ENCODE assay signal across 11 mouse cellular contexts in the genomic region with DNA sequence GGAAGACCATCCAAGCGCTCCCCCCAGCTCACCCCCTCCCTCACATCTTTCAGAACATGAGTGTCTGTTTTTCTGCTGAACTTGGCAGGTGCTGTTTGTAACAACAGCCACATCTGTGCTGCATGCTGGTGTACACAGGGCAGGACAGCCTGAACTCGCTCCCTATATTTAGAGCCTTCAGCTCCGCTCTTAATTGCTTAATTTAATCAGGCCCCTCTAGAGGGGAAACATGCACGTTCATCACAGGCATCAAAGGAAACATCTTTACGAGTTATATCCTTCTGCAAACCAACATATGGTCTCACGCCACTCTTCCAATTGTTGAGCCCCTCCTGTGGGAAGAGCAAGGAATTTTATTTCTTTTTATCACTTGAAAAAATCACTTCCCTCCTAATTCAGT. TPM values are rescaled to one million over a fixed set of nuclear protein-coding genes. Genes with fewer than 3 reads are reported as not detected.
DNase-seq lines count a peak whose midpoint lies in the region; ATAC-seq and TF ChIP-seq lines count a peak whose summit lies in the region.
"Had no signal": no experiment of that assay in that cellular context is flagged by ENCODE, and none has a peak within 500 bp of the region (broad histone marks: within the 10 kb centered on the region; RNA-seq: fewer than 3 reads in every experiment).

No protein-coding gene starts in this region.

- no peak overlapping the region for H3K4me3 ChIP-seq in heart, embryonic 14.5 days (ENCODE audit: control insufficient read depth in 1 of 2, insufficient read depth in 1 of 2, low read depth in 1 of 2, low read length in 2 of 2)
- H3K4me3 ChIP-seq in heart, embryonic 12.5 days = no peak overlapping the region
- no peak overlapping the region for H3K4me3 ChIP-seq in lung, postnatal 0 days (ENCODE audit: low read depth, low read length)
- no peak overlapping the region for H3K4me3 ChIP-seq in forebrain, embryonic 14.5 days (ENCODE audit: low read depth, low read length)
- no peak overlapping the region for H3K4me3 ChIP-seq in limb, embryonic 13.5 days
- H3K4me3 ChIP-seq: erythroblast, embryonic 14.5 days had no signal

- no peaks in the 10 kb centered on the region for H3K9me3 ChIP-seq in heart, embryonic 14.5 days (ENCODE audit: control insufficient read depth, low read length)
- H3K9me3 ChIP-seq in heart, embryonic 12.5 days (replicated peaks) = 0 out of 2 replicates have a peak, but pooled peaks cover 5% of the 10 kb centered on the region
- no peaks in the 10 kb centered on the region for H3K9me3 ChIP-seq in lung, postnatal 0 days (ENCODE audit: low read length)
- no peaks in the 10 kb centered on the region for H3K9me3 ChIP-seq in forebrain, embryonic 14.5 days (replicated peaks; ENCODE audit: control insufficient read depth, low read length)
- no peaks in the 10 kb centered on the region for H3K9me3 ChIP-seq in limb, embryonic 13.5 days

- no peaks in the 10 kb centered on the region for H3K27me3 ChIP-seq in heart, embryonic 14.5 days (ENCODE audit: control insufficient read depth, insufficient read depth, low read length)
- no peaks in the 10 kb centered on the region for H3K27me3 ChIP-seq in heart, embryonic 12.5 days (replicated peaks)
- no peaks in the 10 kb centered on the region for H3K27me3 ChIP-seq in lung, postnatal 0 days (replicated peaks; ENCODE audit: insufficient read depth, low read length)
- no peaks in the 10 kb centered on the region for H3K27me3 ChIP-seq in forebrain, embryonic 14.5 days (replicated peaks; ENCODE audit: control insufficient read depth, insufficient read depth, low read length)
- no peaks in the 10 kb centered on the region for H3K27me3 ChIP-seq in limb, embryonic 13.5 days

- no peak for TF ChIP-seq EP300 in lung, postnatal 0 days (IDR thresholded peaks at IDR 0.05)

- peaks cover 4% of the 10 kb centered on the region; the same call in 1 of the 2 replicates for H3K36me3 ChIP-seq in heart, embryonic 14.5 days (ENCODE audit: control insufficient read depth, insufficient read depth, low read length)
- H3K36me3 ChIP-seq in heart, embryonic 12.5 days = peaks cover 6% of the 10 kb centered on the region; the same call in 1 of the 2 replicates
- no peaks in the 10 kb centered on the region for H3K36me3 ChIP-seq in lung, postnatal 0 days (ENCODE audit: insufficient read depth, low read length)
- 0 out of 2 replicates have a peak, but pooled peaks cover 4% of the 10 kb centered on the region for H3K36me3 ChIP-seq in forebrain, embryonic 14.5 days (ENCODE audit: control insufficient read depth, insufficient read depth, low read length)
- H3K36me3 ChIP-seq in limb, embryonic 13.5 days = peaks cover 12% of the 10 kb centered on the region; the same call in 1 of the 2 replicates

- H3K4me1 ChIP-seq in heart, embryonic 14.5 days (ENCODE audit: control insufficient read depth in 2 of 2, insufficient read depth in 2 of 2, low read length in 2 of 2) = peaks cover 25 to 52% of the 10 kb centered on the region in 2 experiments
- H3K4me1 ChIP-seq in heart, embryonic 12.5 days (replicated peaks) = peaks cover 60% of the 10 kb centered on the region
- H3K4me1 ChIP-seq in lung, postnatal 0 days (ENCODE audit: insufficient read depth, low read depth, low read length) = no peaks in the 10 kb centered on the region; the same call in 1 of the 2 replicates
- H3K4me1 ChIP-seq in forebrain, embryonic 14.5 days (ENCODE audit: control insufficient read depth, insufficient read depth, low read length) = peaks cover 24% of the 10 kb centered on the region
- peaks cover 76% of the 10 kb centered on the region for H3K4me1 ChIP-seq in limb, embryonic 13.5 days

- 61% methylated on average over 6 of the region's 6 CpGs for WGBS in heart, embryonic 14.5 days
- WGBS in heart, embryonic 12.5 days = 62% methylated on average over 6 of the region's 6 CpGs
- WGBS in lung, postnatal 0 days = 58% methylated on average over 6 of the region's 6 CpGs
- 27% methylated on average over 6 of the region's 6 CpGs for WGBS in forebrain, embryonic 14.5 days
- 17% methylated on average over 6 of the region's 6 CpGs for WGBS in limb, embryonic 13.5 days

- no peak; the same call in 1 of the 2 replicates for TF ChIP-seq CTCF in lung, postnatal 0 days (IDR thresholded peaks at IDR 0.05)

- no peak for ATAC-seq in heart, embryonic 14.5 days (ENCODE audit: insufficient number of reproducible peaks, insufficient read depth, low FRiP score, low read depth)
- no peak for ATAC-seq in heart, embryonic 12.5 days (ENCODE audit: insufficient number of reproducible peaks, low FRiP score)
- ATAC-seq in lung, postnatal 0 days = peak; percentile 35; the same call in 1 of the 2 replicates
- ATAC-seq in forebrain, embryonic 14.5 days = peak; percentile 65
- peak; percentile 66 for ATAC-seq in limb, embryonic 13.5 days (ENCODE audit: low FRiP score, low read depth)
- ATAC-seq: CD4-positive, CD25-positive, alpha-beta regulatory T cell, adult 4 months had no signal

- no peak overlapping the region for H3K27ac ChIP-seq in heart, embryonic 14.5 days (replicated peaks in 1 of 2; ENCODE audit: control insufficient read depth in 1 of 2, insufficient read depth in 1 of 2, low read depth in 2 of 2, low read length in 2 of 2)
- H3K27ac ChIP-seq in heart, embryonic 12.5 days (ENCODE audit: poor library complexity, severe bottlenecking) = no peak overlapping the region
- no peak overlapping the region for H3K27ac ChIP-seq in lung, postnatal 0 days (ENCODE audit: low read length)
- H3K27ac ChIP-seq in forebrain, embryonic 14.5 days (ENCODE audit: low read depth, low read length) = no peak overlapping the region
- peak overlapping the region; percentile 12; the same call in 1 of the 2 replicates for H3K27ac ChIP-seq in limb, embryonic 13.5 days

- DNase-seq in lung, postnatal 0 days (ENCODE audit: low spot score) = no peak
- DNase-seq in lung, postnatal 10 days = no peak
- no peak for DNase-seq in forebrain, embryonic 14.5 days (ENCODE audit: low spot score)
- DNase-seq in spleen, postnatal 4 days (ENCODE audit: low spot score in 2 of 2) = no peak
- no peak for DNase-seq in left cerebral cortex, postnatal 4 days

- intact Hi-C loops in left cerebral cortex, postnatal 4 days (cut with DNase I) = no loop called here

- H3K9ac ChIP-seq in heart, embryonic 14.5 days (ENCODE audit: low read length) = peak overlapping the region; percentile 16; the same call in 1 of the 2 replicates
- H3K9ac ChIP-seq in heart, embryonic 12.5 days = no peak overlapping the region
- H3K9ac ChIP-seq in lung, postnatal 0 days (replicated peaks; ENCODE audit: low read depth) = no peak overlapping the region
- no peak overlapping the region for H3K9ac ChIP-seq in forebrain, embryonic 14.5 days (ENCODE audit: low read length)
- no peak overlapping the region for H3K9ac ChIP-seq in limb, embryonic 13.5 days

- no peak overlapping the region for H3K4me2 ChIP-seq in heart, embryonic 14.5 days (ENCODE audit: low read length)
- no peak overlapping the region for H3K4me2 ChIP-seq in heart, embryonic 12.5 days
- H3K4me2 ChIP-seq in lung, postnatal 0 days (replicated peaks; ENCODE audit: low read depth, low read length) = no peak overlapping the region
- no peak overlapping the region for H3K4me2 ChIP-seq in forebrain, embryonic 14.5 days (ENCODE audit: low read length)
- H3K4me2 ChIP-seq in limb, embryonic 13.5 days (replicated peaks) = no peak overlapping the region
- H3K4me2 ChIP-seq: liver, embryonic 11.5 days had no signal

RNA-seq across cellular contexts. Expression of a gene that starts 17.5 kb away (rescaled TPM):
- 26.1 and 27.2 TPM in 2 replicates for polyA plus RNA-seq in heart, embryonic 14.5 days (2014; fragmentation: Nextera tagmentation; extraction: Ambion mirVana)
- 28.7 and 31.5 TPM in 2 replicates for polyA plus RNA-seq in heart, embryonic 12.5 days (2016; fragmentation: Nextera tagmentation; extraction: Ambion mirVana)
- 23.0 and 25.1 TPM in 2 replicates for polyA plus RNA-seq in lung, postnatal 0 days (2015; fragmentation: Nextera tagmentation; extraction: Ambion mirVana)
- polyA plus RNA-seq in forebrain, embryonic 14.5 days (2014; fragmentation: Nextera tagmentation; extraction: Ambion mirVana) = 64.2 and 66.5 TPM in 2 replicates
- 48.2 and 49.4 TPM in 2 replicates for polyA plus RNA-seq in limb, embryonic 13.5 days (2015; fragmentation: Nextera tagmentation; extraction: Ambion mirVana)
- total RNA-seq in left cerebral cortex, postnatal 4 days (2021) = 10 to 100 TPM; 56.5 to 60.8 TPM

Comparison
In these comparisons a context has a peak if more than half of its experiments do, and no peak if none do; other contexts are left out.
1. ATAC-seq: peak in lung, postnatal 0 days (single experiment), forebrain, embryonic 14.5 days (single experiment) and limb, embryonic 13.5 days (single experiment); none in heart, embryonic 14.5 days (single experiment) and heart, embryonic 12.5 days (single experiment).